Mouse (Mus musculus) stomach, embryonic 14.5 days (tissue): ENCODE results near the gene Prnp. TPM values are rescaled to one million over a fixed set of nuclear protein-coding genes. Genes with fewer than 3 reads are reported as not detected.

Experiments used
- ATAC-seq: fragments of 200-750 bp; cut with Nextera tagmentation; 2 replicates; pipeline ENCODE4 v1.8.0; 2017; ENCODE audit warnings: low read depth, moderate TSS enrichment; ENCODE audit not compliant: insufficient number of reproducible peaks, insufficient read depth, low FRiP score
- H3K27ac ChIP-seq: fragments of 300-500 bp; sonication (generic); 2 replicates; pipeline ENCODE4 v1.5.1; 2014; ENCODE audit warnings: mild to moderate bottlenecking, low read length, moderate library complexity, mixed read lengths
- H3K27me3 ChIP-seq: fragments of 300-500 bp; sonication (generic); 2 replicates; pipeline ENCODE4 v1.6.1; 2014; ENCODE audit warnings: low read length, control low read depth, mixed read lengths; ENCODE audit not compliant: control insufficient read depth, insufficient read depth
- H3K36me3 ChIP-seq: fragments of 300-500 bp; sonication (generic); 2 replicates; pipeline ENCODE4 v1.6.1; 2014; ENCODE audit warnings: mild to moderate bottlenecking, control low read depth, low read length, moderate library complexity, mixed read lengths; ENCODE audit not compliant: control insufficient read depth, insufficient read depth
- H3K4me1 ChIP-seq: fragments of 300-500 bp; sonication (generic); 2 replicates; pipeline ENCODE4 v1.6.1; 2014; ENCODE audit warnings: low read length, control low read depth, mixed read lengths; ENCODE audit not compliant: control insufficient read depth, insufficient read depth
- H3K4me2 ChIP-seq: fragments of 300-500 bp; sonication (generic); replicated peaks from 2 replicates; pipeline ENCODE4 v1.6.1; 2014; ENCODE audit warnings: low read depth, low read length, control low read depth
- H3K4me3 ChIP-seq: fragments of 300-500 bp; sonication (generic); 2 replicates; pipeline ENCODE4 v1.5.1; 2014; ENCODE audit warnings: low read depth, low read length, control low read depth
- H3K9ac ChIP-seq: fragments of 300-500 bp; sonication (generic); replicated peaks from 2 replicates; pipeline ENCODE4 v1.6.1; 2014; ENCODE audit warnings: low read depth, mild to moderate bottlenecking, control low read depth, low read length, moderate library complexity, mixed read lengths
- H3K9me3 ChIP-seq: fragments of 300-500 bp; sonication (generic); 2 replicates; pipeline ENCODE4 v1.6.1; 2016; ENCODE audit warnings: low read depth, low read length, control low read depth; ENCODE audit not compliant: control insufficient read depth
- WGBS: fragments of 180-500 bp; shearing (Covaris S2); extraction: QIAGEN DNeasy Blood & Tissue Kit; methylation state at CpG from one replicate; pipeline ENCODE4 v1.1.7; 2014; 5-methylcytosine and 5-hydroxymethylcytosine counted together
- polyA plus RNA-seq: library from polyadenylated mRNA; unstranded; fragments of >200 nt; fragmentation: Nextera tagmentation; extraction: Ambion mirVana; gene quantifications from 2 replicates; pipeline ENCODE4 v1.2.1, GENCODE M21; 2014

Gene Prnp
- polyA plus RNA-seq, 1 experiment from 2014 or later: 65.5 TPM

DNA sequence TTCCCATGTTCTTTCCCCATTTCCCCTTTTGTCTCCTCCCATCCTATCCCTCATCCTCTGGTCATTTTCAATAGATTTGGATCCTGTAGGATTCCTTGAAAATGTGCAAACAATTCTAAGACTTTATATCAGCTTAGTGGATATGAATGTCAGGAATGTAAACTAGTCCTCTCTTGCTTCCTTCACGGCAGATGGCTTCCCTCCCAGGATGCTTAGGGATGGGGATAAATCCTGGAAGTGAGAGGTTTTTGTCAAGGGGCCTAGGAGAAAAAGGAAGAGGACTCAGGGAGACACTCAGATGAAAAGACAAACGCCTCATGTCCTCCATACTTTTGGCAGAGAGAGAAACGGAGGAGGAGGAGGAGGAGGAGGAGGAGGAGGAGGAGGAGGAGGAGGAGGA, 7.3 kb upstream of the Prnp start:
- Histone ChIP-seq H3K9me3 (no peaks in the 10 kb centered on the region), H3K36me3 (no peaks in the 10 kb centered on the region), H3K27me3 (no peaks in the 10 kb centered on the region), H3K27ac (no peak overlapping the region; the same call in 1 of the 2 replicates), H3K9ac (no peak overlapping the region), H3K4me1 (no peaks in the 10 kb centered on the region; the same call in 1 of the 2 replicates), H3K4me2 (no peak overlapping the region), H3K4me3 (no peak overlapping the region)
- 18% methylated on average over 3 of the region's 3 CpGs for WGBS
- ATAC-seq: peak; percentile 42; the same call in 1 of the 2 replicates

DNA sequence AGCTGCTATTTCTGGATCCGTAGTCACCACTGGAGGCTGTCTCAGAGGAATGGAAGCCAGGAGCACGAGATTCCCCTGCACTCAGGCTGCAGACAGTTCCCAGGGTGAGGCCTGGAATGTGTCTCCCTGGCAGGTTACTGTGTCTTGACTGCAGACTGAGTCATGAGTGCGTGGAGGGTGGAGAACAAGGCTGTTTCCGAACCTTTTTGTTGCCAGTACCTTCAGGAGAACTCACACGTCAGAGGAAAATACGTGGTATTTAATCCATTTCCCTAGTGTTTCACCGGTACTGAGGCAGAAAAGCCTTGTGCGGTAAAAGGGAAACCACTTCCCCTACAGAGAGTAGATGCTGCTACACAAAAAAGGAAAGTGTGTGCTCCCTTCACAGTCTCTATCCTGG, 6.9 kb upstream of the Prnp start:
- H3K4me2 ChIP-seq: 0 out of 2 replicates have a peak overlapping the region, but pooled peaks have one; percentile 2
- H3K9ac ChIP-seq: no peak overlapping the region
- H3K27ac ChIP-seq: peak overlapping the region; percentile 86
- H3K9me3 ChIP-seq: no peaks in the 10 kb centered on the region
- H3K4me1 ChIP-seq: no peaks in the 10 kb centered on the region; the same call in 1 of the 2 replicates
- WGBS: 18% methylated on average over 8 of the region's 8 CpGs
- no peaks in the 10 kb centered on the region for H3K27me3 ChIP-seq
- no peak overlapping the region for H3K4me3 ChIP-seq
- peak; percentile 82; the same call in 1 of the 2 replicates for ATAC-seq
- H3K36me3 ChIP-seq: no peaks in the 10 kb centered on the region

DNA sequence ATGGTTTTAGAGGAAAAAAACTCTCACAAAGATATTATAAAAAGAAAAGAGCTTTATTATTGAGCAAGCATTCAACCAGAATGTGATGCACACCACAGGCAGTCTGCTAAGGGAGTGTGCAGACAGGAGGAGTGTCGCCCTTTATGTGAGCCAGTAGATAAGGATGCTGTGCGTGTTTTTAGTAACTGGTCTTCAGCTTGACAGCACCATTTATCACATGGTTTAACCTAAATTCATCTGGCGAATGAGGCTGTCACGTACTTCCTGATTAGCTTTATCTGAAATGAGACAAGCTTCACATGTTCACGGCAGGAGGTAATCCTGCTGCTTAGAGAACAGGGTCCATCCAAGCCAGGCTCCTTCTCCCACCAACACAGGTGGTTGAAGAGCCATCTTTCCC, 4.7 kb upstream of the Prnp start:
- 27% methylated on average over 5 of the region's 5 CpGs for WGBS
- ATAC-seq: no peak

GRCm38 (mm10) chr2:131905776-131906175, 4.0 kb upstream of the Prnp start:
- Histone ChIP-seq H3K4me2 (no peak overlapping the region), H3K9ac (no peak overlapping the region), H3K27ac (no peak overlapping the region), H3K9me3 (no peaks in the 10 kb centered on the region), H3K27me3 (no peaks in the 10 kb centered on the region), H3K4me1 (peaks cover 2% of the 10 kb centered on the region; the same call in 1 of the 2 replicates), H3K36me3 (no peaks in the 10 kb centered on the region), H3K4me3 (no peak overlapping the region)
- no peak for ATAC-seq
- 71% methylated on average over 6 of the region's 6 CpGs for WGBS

More for the DNA sequence above, 4.7 kb upstream of the Prnp start:
- no peak overlapping the region for H3K4me3 ChIP-seq
- H3K4me1 ChIP-seq: no peaks in the 10 kb centered on the region; the same call in 1 of the 2 replicates
- H3K9me3 ChIP-seq: no peaks in the 10 kb centered on the region
- H3K4me2 ChIP-seq: no peak overlapping the region
- H3K27me3 ChIP-seq: no peaks in the 10 kb centered on the region
- H3K36me3 ChIP-seq: no peaks in the 10 kb centered on the region
- H3K9ac ChIP-seq: no peak overlapping the region
- no peak overlapping the region for H3K27ac ChIP-seq

- WGBS: 87% methylated on average over 3 of the region's 3 CpGs
- no peaks in the 10 kb centered on the region for H3K27me3 ChIP-seq
- H3K4me1 ChIP-seq: peaks cover 4% of the 10 kb centered on the region
- no peak overlapping the region for H3K4me3 ChIP-seq
- no peak overlapping the region for H3K9ac ChIP-seq
- no peak for ATAC-seq
- no peak overlapping the region for H3K4me2 ChIP-seq
- no peaks in the 10 kb centered on the region for H3K36me3 ChIP-seq
- H3K27ac ChIP-seq: no peak overlapping the region
- no peaks in the 10 kb centered on the region for H3K9me3 ChIP-seq
These were observed 3.5 kb upstream of the Prnp start for GRCm38 (mm10) chr2:131906266-131906665.

DNA sequence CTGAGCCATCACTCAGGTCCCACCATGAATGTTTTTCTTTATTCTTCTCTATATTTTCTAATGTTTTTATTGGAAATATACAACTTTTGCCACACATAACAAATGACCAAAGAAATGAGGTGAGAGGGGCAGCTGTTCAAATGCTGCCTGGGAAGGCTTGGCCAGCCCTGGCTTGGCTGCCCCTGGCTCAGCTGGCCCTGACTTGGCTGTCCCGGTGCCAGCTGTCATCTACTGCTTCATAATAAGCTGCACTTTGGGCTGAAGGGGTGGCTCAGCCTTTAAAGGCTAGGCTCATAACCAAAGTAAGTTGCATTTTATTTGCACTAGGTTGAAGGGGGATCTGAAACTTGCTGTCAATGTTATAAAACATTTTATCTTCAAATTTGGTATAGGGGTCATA, 2.9 kb upstream of the Prnp start:
- H3K4me3 ChIP-seq: no peak overlapping the region
- H3K9ac ChIP-seq: no peak overlapping the region
- H3K9me3 ChIP-seq: no peaks in the 10 kb centered on the region
- H3K36me3 ChIP-seq: no peaks in the 10 kb centered on the region
- no peak for ATAC-seq
- H3K27ac ChIP-seq: no peak overlapping the region
- 68% methylated on average over 1 of the region's 1 CpGs for WGBS
- H3K4me1 ChIP-seq: peaks cover 4% of the 10 kb centered on the region
- no peak overlapping the region for H3K4me2 ChIP-seq
- H3K27me3 ChIP-seq: no peaks in the 10 kb centered on the region

GRCm38 (mm10) chr2:131907311-131907710, 2.4 kb upstream of the Prnp start:
- Histone ChIP-seq H3K9ac (no peak overlapping the region), H3K4me3 (no peak overlapping the region), H3K27ac (no peak overlapping the region), H3K4me1 (peaks cover 4% of the 10 kb centered on the region), H3K4me2 (no peak overlapping the region), H3K27me3 (no peaks in the 10 kb centered on the region), H3K36me3 (no peaks in the 10 kb centered on the region), H3K9me3 (no peaks in the 10 kb centered on the region)
- no peak for ATAC-seq
- 82% methylated on average over 5 of the region's 5 CpGs for WGBS

GRCm38 (mm10) chr2:131908351-131908861, 1.3 kb upstream of the Prnp start:
- no peaks in the 10 kb centered on the region for H3K9me3 ChIP-seq

GRCm38 (mm10) chr2:131908906-131909305, 822 bp upstream of the Prnp start:
- peak overlapping the region; percentile 71; the same call in 1 of the 2 replicates for H3K4me2 ChIP-seq
- WGBS: 81% methylated on average over 1 of the region's 1 CpGs
- H3K36me3 ChIP-seq: no peaks in the 10 kb centered on the region
- H3K27ac ChIP-seq: no peak overlapping the region; the same call in 1 of the 2 replicates
- peaks cover 4% of the 10 kb centered on the region for H3K4me1 ChIP-seq
- H3K4me3 ChIP-seq: no peak overlapping the region
- H3K27me3 ChIP-seq: no peaks in the 10 kb centered on the region
- no peak overlapping the region for H3K9ac ChIP-seq
- no peak for ATAC-seq
- no peaks in the 10 kb centered on the region for H3K9me3 ChIP-seq

More at GRCm38 (mm10) chr2:131908351-131908861, 1.3 kb upstream of the Prnp start:
- Histone ChIP-seq H3K4me1 (peaks cover 4% of the 10 kb centered on the region), H3K4me2 (no peak overlapping the region), H3K27me3 (no peaks in the 10 kb centered on the region), H3K27ac (no peak overlapping the region), H3K9ac (no peak overlapping the region), H3K4me3 (no peak overlapping the region), H3K36me3 (no peaks in the 10 kb centered on the region)
- WGBS: 78% methylated on average over 7 of the region's 7 CpGs
- ATAC-seq: no peak
